Mouse (Mus musculus): Measurements from ENCODE around the gene Gm20532.

DNA sequence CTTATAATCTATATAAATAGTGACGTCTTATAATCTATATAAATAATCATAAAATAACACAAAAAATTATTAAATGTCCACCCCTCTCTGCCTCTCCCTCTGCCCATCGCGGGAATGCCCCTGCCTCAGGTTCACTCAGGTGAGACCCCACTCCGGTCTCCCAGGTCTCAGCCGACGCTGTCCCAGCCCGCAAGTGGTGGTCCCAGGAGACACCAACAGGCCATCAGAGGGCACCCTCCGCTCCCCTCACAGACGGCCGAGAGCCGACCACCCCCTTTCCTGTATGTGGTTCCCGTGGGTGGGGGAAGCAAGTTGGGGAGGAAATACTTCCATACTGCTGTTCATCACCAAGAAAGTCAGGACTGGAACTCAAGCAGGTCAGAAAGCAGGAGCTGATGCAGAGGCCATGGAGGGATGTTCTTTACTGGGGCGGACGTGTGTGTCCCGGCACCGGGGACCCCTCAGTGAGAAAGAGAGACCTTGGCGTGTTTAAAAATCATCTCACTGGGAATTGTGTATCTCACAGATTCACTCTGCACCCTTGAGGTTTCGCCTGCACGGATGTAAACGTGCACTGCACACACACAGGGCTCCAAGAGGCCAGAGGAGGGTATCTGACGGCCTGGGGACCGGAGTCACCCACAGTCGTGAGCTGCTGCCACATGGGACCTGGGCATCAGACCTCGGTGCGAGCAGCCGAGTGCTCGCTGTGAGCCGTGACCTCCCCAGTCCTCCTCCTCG is 75.5 kb downstream of the Gm20532 start:
- no peak for TF ChIP-seq POLR2A (IDR thresholded peaks at IDR 0.05; ENCODE audit: borderline replicate concordance, extremely low read depth, low read depth, low read length)
- no peak for TF ChIP-seq CTCF (IDR thresholded peaks at IDR 0.05; ENCODE audit: insufficient read depth, low read length)

All from lung, adult 2 months (tissue).